22 mouse cellular contexts compared by ENCODE assay signal in the genomic region with DNA sequence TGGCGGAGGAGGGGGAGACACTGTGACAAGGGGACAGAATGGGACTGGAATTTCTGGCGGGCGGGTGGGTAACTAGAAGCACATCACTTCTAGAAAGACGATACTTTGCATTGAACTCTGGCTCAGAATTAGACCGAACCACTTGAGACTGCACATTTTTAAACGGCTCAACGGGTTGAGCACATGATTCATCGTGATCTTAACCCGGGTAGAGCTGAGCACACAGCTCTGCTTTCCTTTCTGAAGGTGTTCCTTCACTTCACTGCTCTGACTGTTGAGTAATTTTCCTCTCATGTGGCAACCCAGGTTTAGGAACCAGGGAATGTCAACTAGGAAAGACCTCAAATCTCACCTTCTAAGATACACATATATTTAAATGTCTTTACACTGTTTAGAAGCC.
DNase-seq lines count a peak whose midpoint lies in the region; ATAC-seq and TF ChIP-seq lines count a peak whose summit lies in the region.
"Had no signal": no experiment of that assay in that cellular context is flagged by ENCODE, and none has a peak within 500 bp of the region (broad histone marks: within the 10 kb centered on the region; RNA-seq: fewer than 3 reads in every experiment).

No protein-coding gene starts in this region.

- WGBS in kidney, postnatal 0 days, result 46% methylated on average over 9 of the region's 9 CpGs
- WGBS in forebrain, embryonic 10.5 days, result 89% methylated on average over 9 of the region's 9 CpGs

- no peak overlapping the region for H3K4me2 ChIP-seq in kidney, postnatal 0 days (ENCODE audit: low read length)
- H3K4me2 ChIP-seq: embryonic facial prominence, embryonic 12.5 days; forebrain, embryonic 12.5 days had no signal

- H3K9ac ChIP-seq in kidney, postnatal 0 days (ENCODE audit: low read depth, low read length), result no peak overlapping the region
- H3K9ac ChIP-seq: embryonic facial prominence, embryonic 12.5 days; forebrain, embryonic 12.5 days had no signal

- no peaks in the 10 kb centered on the region for H3K9me3 ChIP-seq in kidney, postnatal 0 days (replicated peaks; ENCODE audit: low read length)
- H3K9me3 ChIP-seq in forebrain, embryonic 10.5 days, result no peaks in the 10 kb centered on the region
- H3K9me3 ChIP-seq: embryonic facial prominence, embryonic 10.5 days; embryonic facial prominence, embryonic 12.5 days; forebrain, embryonic 12.5 days had no signal

- H3K4me1 ChIP-seq in kidney, postnatal 0 days (replicated peaks; ENCODE audit: insufficient read depth, low read length), result no peaks in the 10 kb centered on the region
- H3K4me1 ChIP-seq in forebrain, embryonic 10.5 days, result no peaks in the 10 kb centered on the region
- H3K4me1 ChIP-seq: embryonic facial prominence, embryonic 10.5 days; embryonic facial prominence, embryonic 12.5 days; forebrain, embryonic 12.5 days had no signal

- in situ Hi-C loops in Patski (cut with MboI; ENCODE audit: low pct_unique_long_range_greater_than_20kb), result loop anchor here (25.0 kb wide), 1 partner anchor 819 kb away; no protein-coding TSS in a partner anchor

- no peak for TF ChIP-seq CTCF in kidney, postnatal 0 days (IDR thresholded peaks at IDR 0.05; ENCODE audit: low read depth)
- TF ChIP-seq CTCF in Patski (IDR thresholded peaks at IDR 0.05), result no peak

- no peak overlapping the region for H3K4me3 ChIP-seq in kidney, postnatal 0 days (replicated peaks; ENCODE audit: low read depth, low read length)
- H3K4me3 ChIP-seq in forebrain, embryonic 10.5 days, result no peak overlapping the region
- H3K4me3 ChIP-seq: embryonic facial prominence, embryonic 10.5 days; embryonic facial prominence, embryonic 12.5 days; forebrain, embryonic 12.5 days had no signal

- no peak for ATAC-seq in kidney, postnatal 0 days (replicated peaks; ENCODE audit: low FRiP score, low read depth)
- peak; percentile 65 for ATAC-seq in Patski
- ATAC-seq: CD4-positive, CD25-positive, alpha-beta regulatory T cell, adult 4 months; forebrain, embryonic 14.5 days; forebrain, embryonic 16.5 days had no signal

- H3K36me3 ChIP-seq in kidney, postnatal 0 days (ENCODE audit: insufficient read depth, low read length), result no peaks in the 10 kb centered on the region
- H3K36me3 ChIP-seq in forebrain, embryonic 10.5 days (replicated peaks), result no peaks in the 10 kb centered on the region
- H3K36me3 ChIP-seq: embryonic facial prominence, embryonic 10.5 days; embryonic facial prominence, embryonic 12.5 days; forebrain, embryonic 12.5 days; G1E had no signal

- CTCF ChIA-PET in Patski (lab: Charles Lee), result interaction anchor here (1.2 to 2.8 kb wide), 5 partner anchors 9 to 195 kb away, joined by 3 to 12 read pairs (median 5); no protein-coding TSS in a partner anchor

- POLR2A ChIA-PET in Patski (lab: Charles Lee), result no interaction called here

- H3K27me3 ChIP-seq in kidney, postnatal 0 days (ENCODE audit: insufficient read depth, low read length), result no peaks in the 10 kb centered on the region
- H3K27me3 ChIP-seq in Patski, result no peaks in the 10 kb centered on the region
- no peaks in the 10 kb centered on the region for H3K27me3 ChIP-seq in forebrain, embryonic 10.5 days (ENCODE audit: poor library complexity, severe bottlenecking)
- H3K27me3 ChIP-seq: CH12.LX; embryonic facial prominence, embryonic 12.5 days had no signal

- peak; percentile 23 for DNase-seq in kidney, postnatal 0 days (ENCODE audit: low spot score)
- no peak for DNase-seq in kidney, adult 18-20 months
- DNase-seq in Patski (ENCODE audit: low read depth, low spot score), result no peak
- peak; percentile 27 for DNase-seq in brain, adult 2 months (ENCODE audit: low read depth, low spot score)
- no peak for DNase-seq in forebrain, embryonic 10.5 days (ENCODE audit: extremely low spot score, low spot score)
- DNase-seq: adrenal gland, adult 2 months; adrenal gland, postnatal 10 days; adrenal gland, postnatal 25 days; B cell, adult 2 months; cerebellum, adult 11-12 months; cerebellum, adult 2 months; cerebellum, adult 9-10 months; cerebellum, postnatal 10 days; cerebellum, postnatal 25 days had no signal

- H3K27ac ChIP-seq in kidney, postnatal 0 days, result no peak overlapping the region
- H3K27ac ChIP-seq in forebrain, embryonic 10.5 days, result no peak overlapping the region
- H3K27ac ChIP-seq: embryonic facial prominence, embryonic 10.5 days; embryonic facial prominence, embryonic 12.5 days; forebrain, embryonic 12.5 days had no signal

Comparison
In these comparisons a context has a peak if more than half of its experiments do, and no peak if none do; other contexts are left out.
1. DNase-seq: peak in kidney, postnatal 0 days (single experiment) and brain, adult 2 months (single experiment); none in kidney, adult 18-20 months (single experiment), Patski (single experiment) and forebrain, embryonic 10.5 days (single experiment).